Mouse (Mus musculus): ENCODE results near the gene Dcaf6. TPM values are rescaled to one million over a fixed set of nuclear protein-coding genes. Genes with fewer than 3 reads are reported as not detected.
"Not testable (repeated sequence)": the region's sequence is repeated elsewhere in the genome, so short reads cannot be mapped to it uniquely, and the experiment has no call there.

Gene Dcaf6
- polyA plus RNA-seq, 1 experiment from 2014 or later = 18.9 TPM

DNA sequence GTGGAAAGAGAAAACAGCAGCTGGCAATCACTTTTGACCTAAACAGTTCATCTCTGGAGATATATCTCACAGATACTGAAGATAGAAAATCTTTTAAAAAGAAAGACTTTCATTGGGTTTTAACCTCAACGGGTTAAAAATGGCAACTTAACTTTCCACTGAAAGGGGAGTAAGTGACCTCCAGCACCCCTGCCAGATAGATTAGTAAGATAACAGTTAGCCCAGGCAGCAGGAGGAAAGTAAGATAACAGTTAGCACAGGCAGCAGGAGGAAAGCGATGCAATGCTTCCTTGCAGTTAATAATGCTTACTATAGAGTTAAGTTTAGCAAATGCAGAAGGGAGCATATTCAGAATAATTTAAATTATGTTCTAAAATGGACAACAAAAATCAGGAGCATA lies 103.9 kb downstream of the Dcaf6 start:
- no peaks in the 10 kb centered on the region; the same call in 1 of the 2 replicates for H3K4me1 ChIP-seq (ENCODE audit: control insufficient read depth, insufficient read depth, low read length)
- H3K9me3 ChIP-seq (replicated peaks; ENCODE audit: control insufficient read depth, low read length) = no peaks in the 10 kb centered on the region
- no peaks in the 10 kb centered on the region for H3K36me3 ChIP-seq (ENCODE audit: control insufficient read depth, insufficient read depth, low read length)
- H3K9ac ChIP-seq (ENCODE audit: low read depth, low read length) = no peak overlapping the region
- WGBS (ENCODE audit: insufficient replicate concordance) = 8% methylated on average over 2 of the region's 2 CpGs
- no peak overlapping the region for H3K4me2 ChIP-seq
- no peak for ATAC-seq (replicated peaks; ENCODE audit: insufficient number of reproducible peaks, low FRiP score, low TSS enrichment)
- H3K27me3 ChIP-seq (ENCODE audit: control insufficient read depth, insufficient read depth, low read length) = no peaks in the 10 kb centered on the region
- no peak overlapping the region for H3K27ac ChIP-seq (ENCODE audit: low read depth, low read length)
- no peak overlapping the region for H3K4me3 ChIP-seq (ENCODE audit: low read depth, low read length)

DNA sequence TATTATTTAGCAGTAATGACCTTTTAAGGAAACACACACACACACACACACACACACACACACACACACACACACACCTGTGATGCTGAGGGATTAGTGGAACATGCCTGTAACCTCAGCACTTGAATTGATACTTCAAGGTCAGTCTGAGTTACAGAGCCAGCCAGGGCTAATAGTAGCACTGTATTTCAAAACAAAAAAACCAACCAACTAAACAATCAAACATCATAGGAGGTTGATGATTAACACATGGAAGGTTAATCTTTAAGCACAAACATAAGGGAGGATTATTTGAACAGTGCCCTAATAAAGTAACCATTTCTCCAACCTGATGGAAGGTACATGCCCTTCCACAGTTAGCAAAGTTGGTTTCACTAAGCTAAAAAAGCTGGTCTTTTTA lies 111.6 kb downstream of the Dcaf6 start:
- no peaks in the 10 kb centered on the region for H3K4me1 ChIP-seq (ENCODE audit: control insufficient read depth, insufficient read depth, low read length)
- no peaks in the 10 kb centered on the region for H3K9me3 ChIP-seq (replicated peaks; ENCODE audit: control insufficient read depth, low read length)
- H3K27ac ChIP-seq (ENCODE audit: low read depth, low read length) = no peak overlapping the region
- H3K4me3 ChIP-seq (ENCODE audit: low read depth, low read length) = no peak overlapping the region
- no peak overlapping the region for H3K9ac ChIP-seq (ENCODE audit: low read depth, low read length)
- no peak for ATAC-seq (replicated peaks; ENCODE audit: insufficient number of reproducible peaks, low FRiP score, low TSS enrichment)
- no peaks in the 10 kb centered on the region for H3K27me3 ChIP-seq (ENCODE audit: control insufficient read depth, insufficient read depth, low read length)
- H3K36me3 ChIP-seq (ENCODE audit: control insufficient read depth, insufficient read depth, low read length) = no peaks in the 10 kb centered on the region
- no peak overlapping the region for H3K4me2 ChIP-seq

DNA sequence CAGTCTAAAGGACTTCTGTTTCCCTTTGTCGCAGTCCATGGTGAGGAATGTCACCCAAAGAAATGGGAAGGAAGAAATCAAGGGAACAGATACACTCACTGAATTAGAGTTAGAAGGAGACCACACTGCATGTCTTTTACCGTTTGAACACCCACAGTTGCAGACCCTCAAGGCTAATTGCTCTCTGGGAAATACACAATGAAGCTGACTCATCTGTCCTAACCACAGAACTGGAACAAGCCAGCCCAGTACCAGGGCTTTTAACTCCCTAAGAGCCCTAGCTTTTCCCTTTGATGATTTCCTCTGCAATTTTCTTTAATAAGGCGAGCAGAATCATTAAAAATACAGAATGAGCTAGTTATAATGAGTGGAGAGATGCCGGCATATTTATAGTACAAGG lies 115.8 kb downstream of the Dcaf6 start:
- H3K9ac ChIP-seq (ENCODE audit: low read depth, low read length) = no peak overlapping the region
- no peak overlapping the region for H3K27ac ChIP-seq (ENCODE audit: low read depth, low read length)
- no peak overlapping the region for H3K4me2 ChIP-seq
- no peak for ATAC-seq (replicated peaks; ENCODE audit: insufficient number of reproducible peaks, low FRiP score, low TSS enrichment)
- no peaks in the 10 kb centered on the region for H3K4me1 ChIP-seq (ENCODE audit: control insufficient read depth, insufficient read depth, low read length)
- H3K27me3 ChIP-seq (ENCODE audit: control insufficient read depth, insufficient read depth, low read length) = no peaks in the 10 kb centered on the region
- no peaks in the 10 kb centered on the region for H3K36me3 ChIP-seq (ENCODE audit: control insufficient read depth, insufficient read depth, low read length)
- H3K4me3 ChIP-seq (ENCODE audit: low read depth, low read length) = no peak overlapping the region
- H3K9me3 ChIP-seq (replicated peaks; ENCODE audit: control insufficient read depth, low read length) = no peaks in the 10 kb centered on the region
- 66% methylated on average over 4 of the region's 4 CpGs for WGBS (ENCODE audit: insufficient replicate concordance)

DNA sequence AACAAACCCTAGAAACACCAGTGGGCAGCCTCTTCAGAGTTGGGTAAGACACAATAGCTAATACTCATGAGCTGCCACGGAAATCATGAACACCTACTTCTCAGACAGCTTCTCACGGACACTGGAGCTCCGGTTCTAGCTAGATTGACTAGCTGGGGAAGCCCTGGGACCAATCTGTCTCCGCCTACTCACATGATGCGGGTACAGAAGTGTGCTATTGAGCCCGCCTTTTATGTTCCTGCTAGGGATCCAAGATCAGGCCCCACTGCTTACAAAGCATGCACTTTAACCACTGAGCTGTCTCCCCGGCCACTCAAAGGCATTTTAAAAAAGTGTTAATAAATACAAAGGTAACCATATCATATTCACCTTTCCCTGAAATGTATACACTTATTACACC lies 118.1 kb downstream of the Dcaf6 start:
- H3K4me2 ChIP-seq = no peak overlapping the region; the same call in 1 of the 2 replicates
- 55% methylated on average over 7 of the region's 7 CpGs for WGBS (ENCODE audit: insufficient replicate concordance)

DNA sequence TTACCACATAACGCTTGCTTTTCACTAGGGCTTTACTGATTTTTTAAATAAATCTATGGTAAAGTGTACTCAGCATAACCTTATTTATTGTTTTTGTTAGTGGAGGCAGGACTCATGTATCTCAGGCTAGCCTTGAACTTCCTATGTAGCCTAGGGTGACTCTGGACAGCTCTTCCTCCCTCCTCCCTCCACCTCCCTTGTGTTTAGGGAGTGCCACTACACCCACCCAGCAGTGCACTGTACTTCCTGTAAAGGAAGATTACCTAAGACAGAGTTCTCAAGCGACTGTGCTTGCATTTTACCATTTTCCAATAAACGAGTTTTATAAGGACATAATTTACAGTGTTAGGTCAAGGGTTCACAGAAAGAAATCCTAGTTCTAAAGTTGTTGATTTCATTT lies 127.5 kb downstream of the Dcaf6 start:
- no peaks in the 10 kb centered on the region; the same call in 1 of the 2 replicates for H3K36me3 ChIP-seq (ENCODE audit: control insufficient read depth, insufficient read depth, low read length)

More for the DNA sequence above, 118.1 kb downstream of the Dcaf6 start:
- Histone ChIP-seq H3K27me3 (ENCODE audit: control insufficient read depth, insufficient read depth, low read length) (no peaks in the 10 kb centered on the region), H3K27ac (ENCODE audit: low read depth, low read length) (no peak overlapping the region), H3K9ac (ENCODE audit: low read depth, low read length) (no peak overlapping the region), H3K36me3 (ENCODE audit: control insufficient read depth, insufficient read depth, low read length) (no peaks in the 10 kb centered on the region), H3K4me3 (ENCODE audit: low read depth, low read length) (no peak overlapping the region), H3K4me1 (ENCODE audit: control insufficient read depth, insufficient read depth, low read length) (no peaks in the 10 kb centered on the region), H3K9me3 (replicated peaks; ENCODE audit: control insufficient read depth, low read length) (no peaks in the 10 kb centered on the region)
- no peak for ATAC-seq (replicated peaks; ENCODE audit: insufficient number of reproducible peaks, low FRiP score, low TSS enrichment)

DNA sequence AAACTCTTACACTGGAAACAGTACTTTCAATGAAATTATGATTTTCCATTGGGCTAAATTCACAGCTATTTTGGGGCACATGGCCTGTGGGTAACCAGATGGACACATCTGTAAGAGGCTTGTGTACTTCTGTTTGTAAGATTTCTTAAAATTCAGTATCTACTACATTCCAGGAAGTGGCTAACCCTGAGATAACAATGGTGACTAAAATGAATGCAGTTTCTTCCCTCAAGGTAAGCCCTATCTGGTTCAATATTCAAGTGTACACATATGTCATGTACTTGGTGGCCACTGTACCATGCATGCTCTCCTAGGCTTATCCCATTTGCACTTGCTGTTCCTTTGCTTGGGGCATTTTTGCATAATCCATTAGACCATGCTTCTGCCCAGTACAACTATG lies 129.4 kb downstream of the Dcaf6 start:
- no peak overlapping the region for H3K9ac ChIP-seq (ENCODE audit: low read depth, low read length)
- H3K4me2 ChIP-seq = no peak overlapping the region
- no peak overlapping the region for H3K27ac ChIP-seq (ENCODE audit: low read depth, low read length)
- H3K4me3 ChIP-seq (ENCODE audit: low read depth, low read length) = no peak overlapping the region
- H3K4me1 ChIP-seq (ENCODE audit: control insufficient read depth, insufficient read depth, low read length) = no peaks in the 10 kb centered on the region
- H3K36me3 ChIP-seq (ENCODE audit: control insufficient read depth, insufficient read depth, low read length) = no peaks in the 10 kb centered on the region
- H3K27me3 ChIP-seq (ENCODE audit: control insufficient read depth, insufficient read depth, low read length) = no peaks in the 10 kb centered on the region
- no peak for ATAC-seq (replicated peaks; ENCODE audit: insufficient number of reproducible peaks, low FRiP score, low TSS enrichment)
- H3K9me3 ChIP-seq (replicated peaks; ENCODE audit: control insufficient read depth, low read length) = no peaks in the 10 kb centered on the region

More for the DNA sequence above, 127.5 kb downstream of the Dcaf6 start:
- no peak for ATAC-seq (replicated peaks; ENCODE audit: insufficient number of reproducible peaks, low FRiP score, low TSS enrichment)
- H3K27me3 ChIP-seq (ENCODE audit: control insufficient read depth, insufficient read depth, low read length) = no peaks in the 10 kb centered on the region
- WGBS (ENCODE audit: insufficient replicate concordance) = 78% methylated on average over 3 of the region's 3 CpGs
- no peaks in the 10 kb centered on the region for H3K4me1 ChIP-seq (ENCODE audit: control insufficient read depth, insufficient read depth, low read length)
- H3K4me2 ChIP-seq = no peak overlapping the region
- H3K9ac ChIP-seq (ENCODE audit: low read depth, low read length) = no peak overlapping the region
- no peak overlapping the region for H3K27ac ChIP-seq (ENCODE audit: low read depth, low read length)
- H3K4me3 ChIP-seq (ENCODE audit: low read depth, low read length) = no peak overlapping the region
- H3K9me3 ChIP-seq (replicated peaks; ENCODE audit: control insufficient read depth, low read length) = no peaks in the 10 kb centered on the region

DNA sequence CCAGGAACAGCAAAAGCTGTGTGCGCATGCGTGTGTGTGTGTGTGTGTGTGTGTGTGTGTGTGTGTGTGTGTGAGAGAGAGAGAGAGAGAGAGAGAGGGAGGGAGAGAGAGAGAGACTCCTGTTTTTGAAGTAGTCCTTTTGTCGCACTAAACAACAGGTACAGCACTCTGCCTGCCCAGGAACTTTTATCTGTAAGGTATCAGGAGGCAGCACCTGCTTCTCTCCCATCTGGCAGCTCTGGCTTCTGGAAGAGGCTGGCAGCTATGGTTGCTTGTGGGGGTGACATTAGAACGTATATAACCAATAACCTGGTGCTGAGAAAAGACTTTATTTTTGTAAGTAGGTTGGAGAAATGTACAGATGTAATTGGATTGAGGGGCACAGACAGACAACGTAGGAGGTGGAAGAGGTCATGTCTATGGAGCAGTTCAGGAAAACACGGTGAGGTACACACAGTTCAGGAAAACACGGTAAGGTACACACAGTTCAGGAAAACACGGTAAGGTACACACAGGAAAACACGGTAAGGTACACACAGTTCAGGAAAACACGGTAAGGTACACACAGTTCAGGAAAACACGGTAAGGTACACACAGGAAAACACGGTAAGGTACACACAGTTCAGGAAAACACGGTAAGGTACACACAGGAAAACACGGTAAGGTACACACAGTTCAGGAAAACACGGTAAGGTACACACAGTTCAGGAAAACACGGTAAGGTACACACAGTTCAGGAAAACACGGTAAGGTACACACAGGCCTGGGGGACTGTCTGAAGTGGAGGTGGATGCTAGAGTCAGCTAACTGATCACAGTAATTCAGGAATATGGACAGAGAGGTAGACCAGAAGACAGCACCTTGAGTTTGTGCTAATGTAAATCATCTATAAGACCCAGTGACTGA lies 131.6 kb downstream of the Dcaf6 start:
- not testable (repeated sequence) for ATAC-seq (replicated peaks; ENCODE audit: insufficient number of reproducible peaks, low FRiP score, low TSS enrichment); H3K27ac ChIP-seq (ENCODE audit: low read depth, low read length); H3K9me3 ChIP-seq (replicated peaks; ENCODE audit: control insufficient read depth, low read length); H3K4me1 ChIP-seq (ENCODE audit: control insufficient read depth, insufficient read depth, low read length); H3K9ac ChIP-seq (ENCODE audit: low read depth, low read length); H3K4me2 ChIP-seq; H3K27me3 ChIP-seq (ENCODE audit: control insufficient read depth, insufficient read depth, low read length); H3K4me3 ChIP-seq (ENCODE audit: low read depth, low read length); H3K36me3 ChIP-seq (ENCODE audit: control insufficient read depth, insufficient read depth, low read length)
- 95% methylated on average over 16 of the region's 17 CpGs for WGBS (ENCODE audit: insufficient replicate concordance)

DNA sequence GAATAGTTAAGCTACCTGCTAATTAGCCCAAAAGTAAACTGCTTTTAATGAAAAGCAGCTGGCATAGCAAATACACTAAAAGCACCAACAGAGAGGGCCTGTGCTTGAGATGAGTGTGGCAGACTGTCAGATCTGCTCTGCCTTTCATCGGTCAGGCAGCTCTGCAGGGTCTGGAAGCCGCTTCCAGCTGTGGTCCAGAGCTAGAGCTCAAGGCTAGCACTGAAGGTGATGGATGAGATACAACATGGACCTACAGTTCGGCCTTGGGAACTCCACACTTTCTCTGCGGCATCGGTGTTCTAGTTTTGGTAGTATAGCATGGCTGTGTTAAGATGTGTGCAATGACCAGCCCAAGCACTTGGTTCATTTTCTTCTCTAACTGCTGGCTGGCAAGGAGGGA lies 132.4 kb downstream of the Dcaf6 start:
- no peak for ATAC-seq (replicated peaks; ENCODE audit: insufficient number of reproducible peaks, low FRiP score, low TSS enrichment)

DNA sequence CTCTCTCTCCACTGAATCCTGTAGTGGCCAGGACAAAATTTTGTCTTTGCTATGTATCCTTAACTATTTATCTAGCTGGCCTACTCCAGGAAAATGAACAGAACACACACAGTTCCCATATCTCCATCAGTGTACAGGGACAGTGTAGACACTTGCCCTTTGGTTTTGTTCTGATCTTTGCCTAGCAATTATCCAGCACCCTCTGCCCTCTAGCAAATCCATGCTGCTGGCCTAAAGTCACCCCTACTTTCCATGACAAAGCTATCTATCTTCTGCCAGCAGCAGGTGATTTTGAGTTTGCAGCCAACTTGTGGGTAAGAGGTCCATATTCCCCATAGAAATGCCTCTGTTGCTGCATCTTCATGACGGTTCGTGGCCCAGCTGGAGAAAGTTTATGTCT lies 132.9 kb downstream of the Dcaf6 start:
- 73% methylated on average over 2 of the region's 2 CpGs for WGBS (ENCODE audit: insufficient replicate concordance)
- H3K9ac ChIP-seq (ENCODE audit: low read depth, low read length) = no peak overlapping the region
- no peaks in the 10 kb centered on the region for H3K36me3 ChIP-seq (ENCODE audit: control insufficient read depth, insufficient read depth, low read length)
- no peak overlapping the region for H3K27ac ChIP-seq (ENCODE audit: low read depth, low read length)
- no peak for ATAC-seq (replicated peaks; ENCODE audit: insufficient number of reproducible peaks, low FRiP score, low TSS enrichment)
- no peaks in the 10 kb centered on the region for H3K4me1 ChIP-seq (ENCODE audit: control insufficient read depth, insufficient read depth, low read length)
- H3K4me2 ChIP-seq = no peak overlapping the region
- no peak overlapping the region for H3K4me3 ChIP-seq (ENCODE audit: low read depth, low read length)
- no peaks in the 10 kb centered on the region for H3K9me3 ChIP-seq (replicated peaks; ENCODE audit: control insufficient read depth, low read length)
- no peaks in the 10 kb centered on the region for H3K27me3 ChIP-seq (ENCODE audit: control insufficient read depth, insufficient read depth, low read length)

More for the DNA sequence above, 132.4 kb downstream of the Dcaf6 start:
- Histone ChIP-seq H3K4me2 (no peak overlapping the region), H3K36me3 (ENCODE audit: control insufficient read depth, insufficient read depth, low read length) (no peaks in the 10 kb centered on the region), H3K9me3 (replicated peaks; ENCODE audit: control insufficient read depth, low read length) (no peaks in the 10 kb centered on the region), H3K27ac (ENCODE audit: low read depth, low read length) (no peak overlapping the region), H3K27me3 (ENCODE audit: control insufficient read depth, insufficient read depth, low read length) (no peaks in the 10 kb centered on the region), H3K9ac (ENCODE audit: low read depth, low read length) (no peak overlapping the region), H3K4me1 (ENCODE audit: control insufficient read depth, insufficient read depth, low read length) (no peaks in the 10 kb centered on the region), H3K4me3 (ENCODE audit: low read depth, low read length) (no peak overlapping the region)
- WGBS (ENCODE audit: insufficient replicate concordance) = 68% methylated on average over 5 of the region's 5 CpGs

Data from heart, embryonic 11.5 days (tissue).